Mouse (Mus musculus) midbrain, embryonic 15.5 days (tissue): ENCODE measurements around the gene AW551984. TPM values are rescaled to one million over a fixed set of nuclear protein-coding genes. Genes with fewer than 3 reads are reported as not detected.

Experiments used
- ATAC-seq: fragments of 200-750 bp; cut with Nextera tagmentation; replicated peaks from 2 replicates; pipeline ENCODE4 v1.8.0; 2017; ENCODE audit warnings: moderate TSS enrichment
- H3K27ac ChIP-seq: fragments of 300-500 bp; sonication (generic); 2 replicates; pipeline ENCODE4 v1.5.1; 2015; ENCODE audit warnings: mild to moderate bottlenecking, inconsistent platforms
- H3K27me3 ChIP-seq: fragments of 300-500 bp; sonication (generic); replicated peaks from 2 replicates; pipeline ENCODE4 v1.6.1; 2015; ENCODE audit warnings: inconsistent platforms
- H3K36me3 ChIP-seq: fragments of 300-500 bp; sonication (generic); replicated peaks from 2 replicates; pipeline ENCODE4 v1.6.1; 2015; ENCODE audit warnings: inconsistent platforms
- H3K4me1 ChIP-seq: fragments of 300-500 bp; sonication (generic); 2 replicates; pipeline ENCODE4 v1.6.1; 2015; ENCODE audit warnings: inconsistent platforms
- H3K4me2 ChIP-seq: fragments of 300-500 bp; sonication (generic); 2 replicates; pipeline ENCODE4 v1.6.1; 2015; ENCODE audit warnings: inconsistent platforms, mild to moderate bottlenecking, moderate library complexity
- H3K4me3 ChIP-seq: fragments of 300-500 bp; sonication (generic); 2 replicates; pipeline ENCODE4 v1.5.1; 2015; ENCODE audit warnings: mild to moderate bottlenecking, inconsistent platforms
- H3K9ac ChIP-seq: fragments of 300-500 bp; sonication (generic); 2 replicates; pipeline ENCODE4 v1.6.1; 2015; ENCODE audit warnings: mild to moderate bottlenecking, inconsistent platforms
- H3K9me3 ChIP-seq: fragments of 300-500 bp; sonication (generic); 2 replicates; pipeline ENCODE4 v1.6.1; 2016; ENCODE audit warnings: inconsistent platforms
- WGBS: fragments of 180-500 bp; shearing (Covaris S2); methylation state at CpG from one replicate; pipeline ENCODE4 v1.1.7; 2015; ENCODE audit warnings: mixed read lengths; 5-methylcytosine and 5-hydroxymethylcytosine counted together
- polyA plus RNA-seq: library from polyadenylated mRNA; unstranded; fragments of >200 nt; fragmentation: Nextera tagmentation; extraction: Ambion mirVana; gene quantifications from 2 replicates; pipeline ENCODE4 v1.2.1, GENCODE M21; 2015

Gene AW551984
- 172 and 184 TPM in 2 replicates for polyA plus RNA-seq

DNA sequence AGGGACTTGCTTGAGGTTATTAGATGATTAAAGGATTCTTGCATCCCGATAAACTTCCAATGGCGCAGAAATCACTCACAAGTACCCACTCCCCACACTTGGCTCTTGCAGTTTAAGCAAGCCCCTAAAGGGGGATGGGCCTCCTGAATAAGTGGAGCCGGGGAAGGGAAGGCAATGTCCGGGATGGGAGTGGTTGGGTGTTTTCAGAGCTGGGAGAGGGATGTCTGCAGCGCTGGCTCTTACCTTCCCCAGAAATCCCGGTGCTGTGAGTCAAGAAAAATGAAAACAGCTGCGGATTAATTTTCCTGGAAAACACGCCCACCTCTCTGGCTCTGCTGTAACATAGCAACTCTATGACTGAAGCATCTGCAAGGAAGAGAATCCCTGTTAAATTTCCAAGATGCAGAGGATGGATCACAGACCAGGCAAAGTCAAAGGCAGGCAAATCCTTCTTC is at the start of gene AW551984:
Gene AW551984 (minus strand): TSS at position 405 of the 455 bp plus-strand sequence.
- Histone ChIP-seq H3K9me3 (no peaks in the 10 kb centered on the region), H3K4me3 (peak within 1 kb of the TSS; percentile 50), H3K4me2 (peak within 1 kb of the TSS; percentile 95), H3K36me3 (no peaks in the 10 kb centered on the region), H3K4me1 (peaks cover 15% of the 10 kb centered on the region; the same call in 1 of the 2 replicates), H3K27me3 (no peaks in the 10 kb centered on the region), H3K9ac (peak within 1 kb of the TSS; percentile 51), H3K27ac (peak within 1 kb of the TSS; percentile 85)
- ATAC-seq, result peak; percentile 67
- under 1% methylated on average over 8 of the region's 8 CpGs for WGBS

DNA sequence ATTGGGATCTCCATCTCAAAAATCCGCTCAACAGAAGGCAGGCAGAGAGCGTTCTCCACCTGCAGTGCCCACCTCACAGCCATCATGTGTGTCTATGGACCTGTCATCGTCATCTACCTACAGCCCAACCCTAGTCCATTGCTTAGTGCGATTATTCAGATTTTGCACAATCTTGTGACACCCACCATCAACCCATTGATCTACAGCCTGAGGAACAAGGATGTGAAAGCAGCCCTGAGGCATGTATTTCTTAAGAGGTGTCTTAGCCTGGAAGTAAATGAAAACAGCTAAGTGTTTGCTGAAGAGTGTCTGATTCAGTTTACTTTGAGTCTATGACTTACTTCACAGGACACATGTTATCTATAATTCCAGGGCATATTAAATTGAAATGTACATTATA is 43.2 kb upstream of the AW551984 start:
- no peak overlapping the region for H3K27ac ChIP-seq
- H3K4me2 ChIP-seq, result no peak overlapping the region
- H3K9ac ChIP-seq, result no peak overlapping the region
- ATAC-seq, result no peak
- 93% methylated on average over 4 of the region's 4 CpGs for WGBS
- no peak overlapping the region for H3K4me3 ChIP-seq
- H3K9me3 ChIP-seq, result no peaks in the 10 kb centered on the region
- no peaks in the 10 kb centered on the region for H3K36me3 ChIP-seq
- no peaks in the 10 kb centered on the region for H3K27me3 ChIP-seq
- no peaks in the 10 kb centered on the region for H3K4me1 ChIP-seq

DNA sequence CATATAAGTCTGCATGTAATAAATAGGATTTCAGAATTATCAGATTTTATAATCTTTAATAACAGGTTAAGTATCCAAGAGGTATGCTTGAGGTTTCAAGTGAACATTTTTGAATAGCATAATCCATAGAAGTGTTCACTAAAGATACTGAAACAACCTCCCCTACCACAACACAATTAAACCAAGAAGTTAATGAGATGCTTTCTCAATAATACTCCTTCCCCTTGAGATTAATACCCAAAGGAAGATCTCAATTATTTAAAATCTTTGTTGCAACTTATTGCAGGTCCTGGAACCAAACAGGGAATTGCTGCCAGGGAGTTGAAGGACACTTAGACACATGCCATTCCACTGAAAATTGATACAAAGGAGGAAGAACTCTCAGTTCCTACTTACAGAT is 40.6 kb upstream of the AW551984 start, which contains the start of gene Olfr961:
Gene Olfr961 (plus strand): TSS at position 301 of the 400 bp plus-strand sequence.
- H3K9ac ChIP-seq, result no peak within 1 kb of the TSS
- H3K4me1 ChIP-seq, result no peaks in the 10 kb centered on the region
- H3K4me2 ChIP-seq, result no peak within 1 kb of the TSS
- H3K36me3 ChIP-seq, result no peaks in the 10 kb centered on the region
- H3K27ac ChIP-seq, result no peak within 1 kb of the TSS
- no peaks in the 10 kb centered on the region for H3K9me3 ChIP-seq
- no peaks in the 10 kb centered on the region for H3K27me3 ChIP-seq
- no peak for ATAC-seq
- no peak within 1 kb of the TSS for H3K4me3 ChIP-seq

DNA sequence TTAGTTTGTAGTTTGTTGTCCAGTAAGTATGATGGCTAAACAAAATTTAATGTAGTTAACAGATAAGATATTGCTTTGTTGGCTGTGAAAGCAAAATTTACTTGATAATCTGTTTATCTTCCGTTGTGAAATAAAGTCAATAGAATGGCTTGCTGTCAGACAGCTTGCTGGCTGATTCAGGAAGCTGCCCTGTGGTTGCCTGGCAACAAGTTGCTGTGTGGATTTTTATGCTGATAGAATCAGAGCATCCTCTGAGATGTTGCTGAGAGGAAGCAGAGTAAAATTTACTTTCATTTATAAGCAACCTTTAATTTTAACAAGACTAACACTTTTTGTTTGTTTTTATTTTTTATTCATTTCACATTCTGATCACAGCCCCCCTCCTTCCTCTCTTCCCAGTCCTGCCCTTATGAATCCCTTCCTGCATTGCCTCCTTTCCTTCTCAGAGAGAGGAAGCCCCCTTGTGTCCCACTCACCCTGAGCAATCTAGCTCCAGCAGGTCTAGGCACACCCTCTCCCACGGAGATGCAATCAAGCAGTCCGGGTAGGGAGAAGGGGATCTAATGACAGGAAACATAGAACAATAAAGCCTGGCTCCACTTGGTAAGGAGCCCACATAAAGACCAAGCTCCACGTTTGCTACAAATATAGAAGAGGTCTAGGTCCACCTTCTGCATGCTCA is 29.9 kb upstream of the AW551984 start:
- Histone ChIP-seq H3K9me3 (no peaks in the 10 kb centered on the region), H3K27me3 (no peaks in the 10 kb centered on the region), H3K4me1 (peaks cover 5% of the 10 kb centered on the region; the same call in 1 of the 2 replicates), H3K36me3 (no peaks in the 10 kb centered on the region), H3K27ac (peak overlapping the region; percentile 82), H3K9ac (no peak overlapping the region), H3K4me2 (no peak overlapping the region), H3K4me3 (no peak overlapping the region)
- peak; percentile 95 for ATAC-seq
- 26% methylated on average over 4 of the region's 4 CpGs for WGBS

DNA sequence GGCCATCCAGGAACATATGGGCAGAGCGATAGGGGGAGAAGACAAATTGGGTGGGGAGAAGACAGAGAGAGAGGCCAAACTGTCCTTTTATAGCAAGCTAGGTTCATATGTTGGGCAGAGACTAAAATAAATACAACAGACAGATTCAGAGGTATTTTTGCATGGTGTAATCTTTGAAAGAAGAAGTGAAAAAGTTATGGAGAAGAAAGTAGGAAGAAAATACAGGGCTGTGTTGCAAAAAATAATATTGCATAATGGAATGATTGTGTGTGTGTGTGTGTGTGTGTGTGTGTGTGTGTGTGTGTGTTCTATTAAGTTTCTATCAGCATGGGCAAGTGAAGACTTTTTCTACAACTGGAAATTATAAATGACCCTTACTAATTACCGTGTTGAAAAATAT is 24.9 kb upstream of the AW551984 start:
- no peak overlapping the region for H3K27ac ChIP-seq
- H3K9ac ChIP-seq, result no peak overlapping the region
- H3K4me3 ChIP-seq, result no peak overlapping the region
- H3K4me1 ChIP-seq, result peaks cover 2% of the 10 kb centered on the region; the same call in 1 of the 2 replicates
- H3K9me3 ChIP-seq, result no peaks in the 10 kb centered on the region
- H3K4me2 ChIP-seq, result no peak overlapping the region
- H3K27me3 ChIP-seq, result no peaks in the 10 kb centered on the region
- WGBS, result 91% methylated on average over 2 of the region's 2 CpGs
- no peak for ATAC-seq
- H3K36me3 ChIP-seq, result no peaks in the 10 kb centered on the region

DNA sequence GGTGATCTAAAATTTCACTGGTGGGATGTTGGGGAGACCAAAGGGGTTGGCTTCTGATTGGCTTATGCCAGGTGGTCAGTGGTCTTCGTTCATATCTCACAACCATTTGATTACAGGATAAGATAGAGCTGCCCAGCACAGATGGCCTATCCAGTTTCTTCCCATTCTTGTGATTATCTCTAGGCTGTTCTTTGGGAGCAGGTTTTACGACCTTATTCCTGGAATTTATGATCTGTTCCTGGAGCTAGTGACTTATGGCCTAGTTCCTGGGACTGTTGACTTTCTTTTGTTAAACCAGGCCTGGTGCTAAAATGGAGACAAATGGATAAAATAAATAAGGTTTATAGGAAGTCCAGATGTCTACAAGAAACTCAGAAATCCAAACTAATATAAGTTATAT is 20.5 kb upstream of the AW551984 start:
- H3K9me3 ChIP-seq, result no peaks in the 10 kb centered on the region
- H3K9ac ChIP-seq, result no peak overlapping the region
- H3K4me3 ChIP-seq, result no peak overlapping the region
- no peaks in the 10 kb centered on the region for H3K36me3 ChIP-seq
- 88% methylated on average over 2 of the region's 2 CpGs for WGBS
- H3K27me3 ChIP-seq, result no peaks in the 10 kb centered on the region
- H3K4me1 ChIP-seq, result no peaks in the 10 kb centered on the region
- ATAC-seq, result no peak
- H3K27ac ChIP-seq, result no peak overlapping the region
- no peak overlapping the region for H3K4me2 ChIP-seq

DNA sequence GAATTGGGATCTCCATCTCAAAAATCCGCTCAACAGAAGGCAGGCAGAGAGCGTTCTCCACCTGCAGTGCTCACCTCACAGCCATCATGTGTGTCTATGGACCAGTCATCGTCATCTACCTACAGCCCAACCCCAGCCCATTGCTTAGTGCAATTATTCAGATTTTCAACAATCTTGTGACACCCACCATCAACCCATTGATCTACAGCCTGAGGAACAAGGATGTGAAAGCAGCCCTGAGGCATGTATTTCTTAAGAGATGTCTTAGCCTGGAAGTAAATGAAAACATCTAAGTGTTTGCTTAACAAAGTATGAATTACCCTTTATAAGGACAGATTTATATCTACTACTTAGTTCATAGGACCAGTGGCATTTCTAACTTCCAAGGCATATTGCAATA is 19.6 kb upstream of the AW551984 start:
- Histone ChIP-seq H3K9me3 (no peaks in the 10 kb centered on the region), H3K4me1 (no peaks in the 10 kb centered on the region), H3K27ac (no peak overlapping the region), H3K4me2 (no peak overlapping the region), H3K36me3 (no peaks in the 10 kb centered on the region), H3K27me3 (no peaks in the 10 kb centered on the region), H3K4me3 (no peak overlapping the region), H3K9ac (no peak overlapping the region)
- 90% methylated on average over 3 of the region's 3 CpGs for WGBS
- ATAC-seq, result no peak

DNA sequence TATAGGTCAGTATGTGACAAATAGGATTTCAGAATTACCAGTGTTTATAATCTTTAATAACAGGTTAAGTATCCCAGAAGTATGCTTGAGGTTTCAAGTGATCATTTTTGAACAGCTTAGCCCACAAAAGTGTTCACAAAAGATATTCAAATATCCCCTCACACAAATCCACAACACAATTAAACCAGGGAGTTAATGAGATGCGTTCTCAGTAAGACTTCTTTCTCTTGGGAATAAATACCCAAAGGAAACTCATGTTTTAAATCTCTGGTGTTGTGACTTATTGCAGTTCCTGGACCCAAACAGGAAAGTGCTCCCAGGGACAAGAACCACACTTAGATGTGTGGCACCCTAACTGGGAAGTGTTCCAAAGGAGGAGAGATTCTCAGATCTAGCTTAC is 16.9 kb upstream of the AW551984 start, which contains the start of gene Olfr960:
Gene Olfr960 (plus strand): TSS at position 301 of the 400 bp plus-strand sequence.
- WGBS, result 64% methylated on average over 1 of the region's 1 CpGs
- Histone ChIP-seq H3K36me3 (no peaks in the 10 kb centered on the region), H3K4me2 (no peak within 1 kb of the TSS), H3K9me3 (no peaks in the 10 kb centered on the region), H3K4me3 (no peak within 1 kb of the TSS), H3K4me1 (no peaks in the 10 kb centered on the region), H3K9ac (no peak within 1 kb of the TSS), H3K27me3 (no peaks in the 10 kb centered on the region), H3K27ac (no peak within 1 kb of the TSS)
- no peak for ATAC-seq

DNA sequence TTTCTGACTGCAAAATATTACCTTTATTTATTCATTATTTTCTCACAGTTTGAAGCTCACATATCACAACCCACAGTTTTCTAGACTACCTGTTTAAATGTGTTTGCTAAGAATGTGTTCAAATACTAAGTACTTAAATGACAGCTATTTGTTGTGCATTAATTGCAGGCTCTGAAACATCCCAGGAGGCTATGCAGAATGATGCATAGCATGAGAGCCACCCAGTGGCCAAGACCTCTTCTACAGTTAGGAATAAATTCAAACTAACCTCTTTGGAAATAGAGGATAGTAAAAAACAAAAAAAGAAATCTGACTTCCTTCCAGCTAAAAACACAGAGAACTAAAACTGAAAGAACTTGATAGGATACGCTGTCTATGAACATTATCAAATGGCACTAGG is 7.8 kb upstream of the AW551984 start:
- Histone ChIP-seq H3K9me3 (no peaks in the 10 kb centered on the region), H3K27me3 (no peaks in the 10 kb centered on the region), H3K4me2 (no peak overlapping the region), H3K4me3 (no peak overlapping the region), H3K9ac (no peak overlapping the region), H3K27ac (no peak overlapping the region), H3K36me3 (no peaks in the 10 kb centered on the region), H3K4me1 (no peaks in the 10 kb centered on the region)
- WGBS, result 70% methylated on average over 1 of the region's 1 CpGs
- 0 out of 2 replicates have a peak, but pooled peaks have one; percentile 56 for ATAC-seq

DNA sequence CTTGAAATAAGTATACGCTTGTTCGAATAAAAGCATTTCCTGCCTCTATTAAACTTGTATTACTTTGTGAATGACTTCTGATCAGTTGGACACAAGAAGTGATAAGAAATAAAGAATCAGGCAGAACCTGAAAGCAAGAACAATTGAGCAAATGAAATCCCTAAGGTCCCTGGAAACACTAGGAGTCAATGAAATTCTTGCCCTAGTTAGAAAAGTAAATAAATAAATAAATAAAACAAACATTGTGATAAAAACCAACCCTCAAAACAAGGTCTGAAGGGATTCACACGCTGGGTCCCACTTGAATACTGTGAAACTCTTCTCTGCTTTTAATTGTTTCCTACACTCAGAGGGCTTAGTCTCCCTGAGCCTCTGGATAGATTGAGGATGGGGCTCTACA is 6.2 kb upstream of the AW551984 start, which contains the start of gene Olfr148:
Gene Olfr148 (plus strand): TSS at position 301 of the 400 bp plus-strand sequence.
- 74% methylated on average over 3 of the region's 3 CpGs for WGBS

DNA sequence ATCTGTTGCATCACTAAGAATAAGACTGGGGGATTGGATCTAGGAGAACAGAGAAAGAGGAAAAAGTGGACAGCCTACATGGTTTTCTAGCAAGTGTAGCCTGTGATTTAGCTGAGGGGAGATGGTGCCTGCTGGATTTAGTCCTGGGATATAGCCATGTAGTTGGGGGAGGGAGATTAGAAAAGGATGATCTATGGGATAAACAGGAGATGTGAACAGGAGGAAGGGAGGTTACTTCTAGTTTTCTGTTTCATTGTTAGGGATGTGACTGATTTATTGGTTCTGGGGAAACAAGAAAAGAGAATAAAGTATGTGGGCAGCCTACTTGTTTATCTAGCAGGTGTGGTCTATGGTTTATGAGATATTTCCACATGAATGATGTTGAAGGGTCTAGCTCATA is 4.3 kb upstream of the AW551984 start:
- Histone ChIP-seq H3K4me3 (no peak overlapping the region), H3K36me3 (no peaks in the 10 kb centered on the region)
- ATAC-seq, result no peak

More for the DNA sequence above, 6.2 kb upstream of the AW551984 start, which contains the start of gene Olfr148:
- H3K27ac ChIP-seq, result no peak within 1 kb of the TSS
- H3K9me3 ChIP-seq, result no peaks in the 10 kb centered on the region
- H3K4me3 ChIP-seq, result no peak within 1 kb of the TSS
- H3K4me1 ChIP-seq, result no peaks in the 10 kb centered on the region
- no peaks in the 10 kb centered on the region for H3K27me3 ChIP-seq
- no peaks in the 10 kb centered on the region for H3K36me3 ChIP-seq
- no peak for ATAC-seq
- no peak within 1 kb of the TSS for H3K4me2 ChIP-seq
- H3K9ac ChIP-seq, result no peak within 1 kb of the TSS

DNA sequence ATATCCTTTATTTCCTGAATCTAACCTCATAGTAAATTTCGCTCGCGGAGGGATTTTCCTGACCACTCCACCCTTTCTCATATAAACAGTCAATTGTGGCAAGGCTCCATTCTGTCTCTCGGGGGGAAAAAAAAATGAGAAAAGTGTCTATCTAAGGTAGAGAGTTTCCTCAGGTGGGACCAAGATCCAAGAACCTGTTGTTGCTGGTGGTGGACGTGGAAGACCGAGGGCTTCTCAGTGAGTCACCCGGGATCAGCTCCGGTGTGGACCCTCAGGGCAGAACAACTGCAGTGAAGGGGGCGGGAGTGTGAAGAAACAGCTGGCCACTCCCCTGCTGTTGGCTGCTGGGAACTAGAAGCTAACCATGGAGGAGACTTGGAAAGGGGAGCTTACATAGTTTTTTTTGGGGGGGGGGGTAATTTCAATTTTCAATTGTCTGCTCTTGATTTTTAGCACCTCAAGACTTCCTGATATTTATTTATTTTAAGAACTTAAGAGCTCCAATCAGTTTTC is 814 bp downstream of the AW551984 start:
- Histone ChIP-seq H3K27me3 (no peaks in the 10 kb centered on the region), H3K36me3 (no peaks in the 10 kb centered on the region), H3K4me3 (peak overlapping the region; percentile 50), H3K27ac (peak overlapping the region; percentile 85), H3K4me2 (peak overlapping the region; percentile 95), H3K4me1 (peaks cover 15% of the 10 kb centered on the region; the same call in 1 of the 2 replicates), H3K9ac (peak overlapping the region; percentile 49), H3K9me3 (no peaks in the 10 kb centered on the region)
- 0% methylated on average over 9 of the region's 9 CpGs for whole genome bisulfite sequencing
- ATAC-seq, result peak; percentile 84

More for the DNA sequence above, 4.3 kb upstream of the AW551984 start:
- no peaks in the 10 kb centered on the region for H3K9me3 ChIP-seq
- H3K9ac ChIP-seq, result no peak overlapping the region
- H3K27me3 ChIP-seq, result no peaks in the 10 kb centered on the region
- peaks cover 8% of the 10 kb centered on the region; the same call in 1 of the 2 replicates for H3K4me1 ChIP-seq
- no peak overlapping the region for H3K4me2 ChIP-seq
- H3K27ac ChIP-seq, result no peak overlapping the region
